Mouse (Mus musculus): ENCODE results near the gene Siah1a. TPM values are rescaled to one million over a fixed set of nuclear protein-coding genes. Genes with fewer than 3 reads are reported as not detected.

Gene Siah1a
- polyA plus RNA-seq, 1 experiment from 2014 or later, result 42.7 TPM

- peak; percentile 22 for DNase-seq (ENCODE audit: low spot score)
- no peaks in the 10 kb centered on the region for H3K36me3 ChIP-seq (ENCODE audit: control insufficient read depth, insufficient read depth, low read length)
- H3K27ac ChIP-seq (replicated peaks; ENCODE audit: low read depth, low read length), result no peak overlapping the region
- no peaks in the 10 kb centered on the region for H3K9me3 ChIP-seq (ENCODE audit: control insufficient read depth, low read length)
- H3K27me3 ChIP-seq (replicated peaks; ENCODE audit: control insufficient read depth, insufficient read depth, low read length), result no peaks in the 10 kb centered on the region
- H3K4me1 ChIP-seq (ENCODE audit: control insufficient read depth, insufficient read depth, low read length), result no peaks in the 10 kb centered on the region
- no peak overlapping the region for H3K4me3 ChIP-seq (ENCODE audit: low read depth, low read length)
- 25% methylated on average over 23 of the region's 23 CpGs for WGBS
- peak overlapping the region; percentile 33; the same call in 1 of the 2 replicates for H3K4me2 ChIP-seq (ENCODE audit: low read depth, low read length)
- 0 out of 2 replicates have a peak, but pooled peaks have one; percentile 26 for ATAC-seq (ENCODE audit: low read depth)
- no peak overlapping the region for H3K9ac ChIP-seq (ENCODE audit: low read depth, low read length)
These were observed 11.4 kb upstream of the Siah1a start for GRCm38 (mm10) chr8:86756948-86757733.

GRCm38 (mm10) chr8:86749842-86750241, 4.1 kb upstream of the Siah1a start:
- Histone ChIP-seq H3K4me2 (ENCODE audit: low read depth, low read length) (no peak overlapping the region), H3K27me3 (replicated peaks; ENCODE audit: control insufficient read depth, insufficient read depth, low read length) (no peaks in the 10 kb centered on the region), H3K27ac (replicated peaks; ENCODE audit: low read depth, low read length) (no peak overlapping the region), H3K4me3 (ENCODE audit: low read depth, low read length) (no peak overlapping the region), H3K4me1 (ENCODE audit: control insufficient read depth, insufficient read depth, low read length) (peaks cover 9% of the 10 kb centered on the region), H3K9ac (ENCODE audit: low read depth, low read length) (no peak overlapping the region), H3K9me3 (ENCODE audit: control insufficient read depth, low read length) (no peaks in the 10 kb centered on the region), H3K36me3 (ENCODE audit: control insufficient read depth, insufficient read depth, low read length) (no peaks in the 10 kb centered on the region)
- WGBS, result 52% methylated on average over 2 of the region's 2 CpGs
- no peak for DNase-seq (ENCODE audit: low spot score)
- no peak for ATAC-seq (ENCODE audit: low read depth)

- Histone ChIP-seq H3K4me3 (ENCODE audit: low read depth, low read length) (peak overlapping the region; percentile 93), H3K27ac (replicated peaks; ENCODE audit: low read depth, low read length) (peak overlapping the region; percentile 97; the same call in 1 of the 2 replicates)
- 1% methylated on average over 11 of the region's 11 CpGs for WGBS
These were observed 777 bp upstream of the Siah1a start for GRCm38 (mm10) chr8:86746511-86746910.

GRCm38 (mm10) chr8:86745935-86746441, 254 bp upstream of the Siah1a start:
- peak; percentile 93 for DNase-seq (ENCODE audit: low spot score)
- peak; percentile 91 for ATAC-seq (ENCODE audit: low read depth)
- WGBS, result 0% methylated on average over 20 of the region's 70 CpGs

More at GRCm38 (mm10) chr8:86746511-86746910, 777 bp upstream of the Siah1a start:
- DNase-seq (ENCODE audit: low spot score) (no peak), ATAC-seq (ENCODE audit: low read depth) (no peak)
- Histone ChIP-seq H3K9ac (ENCODE audit: low read depth, low read length) (peak overlapping the region; percentile 99), H3K4me2 (ENCODE audit: low read depth, low read length) (peak overlapping the region; percentile 75), H3K36me3 (ENCODE audit: control insufficient read depth, insufficient read depth, low read length) (no peaks in the 10 kb centered on the region), H3K27me3 (replicated peaks; ENCODE audit: control insufficient read depth, insufficient read depth, low read length) (no peaks in the 10 kb centered on the region), H3K4me1 (ENCODE audit: control insufficient read depth, insufficient read depth, low read length) (peaks cover 17% of the 10 kb centered on the region), H3K9me3 (ENCODE audit: control insufficient read depth, low read length) (no peaks in the 10 kb centered on the region)

GRCm38 (mm10) chr8:86744313-86745220, 1.2 kb downstream of the Siah1a start:
- Histone ChIP-seq H3K36me3 (ENCODE audit: control insufficient read depth, insufficient read depth, low read length) (no peaks in the 10 kb centered on the region), H3K9me3 (ENCODE audit: control insufficient read depth, low read length) (no peaks in the 10 kb centered on the region), H3K4me2 (ENCODE audit: low read depth, low read length) (peak overlapping the region; percentile 60), H3K4me3 (ENCODE audit: low read depth, low read length) (peak overlapping the region; percentile 93), H3K4me1 (ENCODE audit: control insufficient read depth, insufficient read depth, low read length) (peaks cover 17% of the 10 kb centered on the region), H3K27ac (replicated peaks; ENCODE audit: low read depth, low read length) (peak overlapping the region; percentile 97), H3K9ac (ENCODE audit: low read depth, low read length) (peak overlapping the region; percentile 99), H3K27me3 (replicated peaks; ENCODE audit: control insufficient read depth, insufficient read depth, low read length) (no peaks in the 10 kb centered on the region)
- DNase-seq (ENCODE audit: low spot score) (no peak), ATAC-seq (ENCODE audit: low read depth) (no peak)
- WGBS, result 4% methylated on average over 18 of the region's 18 CpGs

More at GRCm38 (mm10) chr8:86745935-86746441, 254 bp upstream of the Siah1a start:
- Histone ChIP-seq H3K4me1 (ENCODE audit: control insufficient read depth, insufficient read depth, low read length) (peaks cover 17% of the 10 kb centered on the region), H3K9ac (ENCODE audit: low read depth, low read length) (peak overlapping the region; percentile 99), H3K27me3 (replicated peaks; ENCODE audit: control insufficient read depth, insufficient read depth, low read length) (no peaks in the 10 kb centered on the region), H3K27ac (replicated peaks; ENCODE audit: low read depth, low read length) (peak overlapping the region; percentile 97), H3K9me3 (ENCODE audit: control insufficient read depth, low read length) (no peaks in the 10 kb centered on the region), H3K4me3 (ENCODE audit: low read depth, low read length) (peak overlapping the region; percentile 93), H3K4me2 (ENCODE audit: low read depth, low read length) (peak overlapping the region; percentile 75), H3K36me3 (ENCODE audit: control insufficient read depth, insufficient read depth, low read length) (no peaks in the 10 kb centered on the region)

GRCm38 (mm10) chr8:86742605-86743345, 3.0 kb downstream of the Siah1a start:
- Histone ChIP-seq H3K4me1 (ENCODE audit: control insufficient read depth, insufficient read depth, low read length) (peaks cover 17% of the 10 kb centered on the region), H3K27ac (replicated peaks; ENCODE audit: low read depth, low read length) (no peak overlapping the region), H3K4me2 (ENCODE audit: low read depth, low read length) (no peak overlapping the region), H3K4me3 (ENCODE audit: low read depth, low read length) (no peak overlapping the region), H3K27me3 (replicated peaks; ENCODE audit: control insufficient read depth, insufficient read depth, low read length) (no peaks in the 10 kb centered on the region), H3K9ac (ENCODE audit: low read depth, low read length) (no peak overlapping the region), H3K36me3 (ENCODE audit: control insufficient read depth, insufficient read depth, low read length) (no peaks in the 10 kb centered on the region), H3K9me3 (ENCODE audit: control insufficient read depth, low read length) (no peaks in the 10 kb centered on the region)
- ATAC-seq (ENCODE audit: low read depth) (no peak), DNase-seq (ENCODE audit: low spot score) (no peak)
- 83% methylated on average over 7 of the region's 7 CpGs for WGBS

GRCm38 (mm10) chr8:86741627-86742026, 4.1 kb downstream of the Siah1a start:
- no peaks in the 10 kb centered on the region for H3K9me3 ChIP-seq (ENCODE audit: control insufficient read depth, low read length)
- no peaks in the 10 kb centered on the region for H3K27me3 ChIP-seq (replicated peaks; ENCODE audit: control insufficient read depth, insufficient read depth, low read length)
- H3K36me3 ChIP-seq (ENCODE audit: control insufficient read depth, insufficient read depth, low read length), result no peaks in the 10 kb centered on the region
- no peak overlapping the region for H3K4me2 ChIP-seq (ENCODE audit: low read depth, low read length)
- ATAC-seq (ENCODE audit: low read depth) (no peak), DNase-seq (ENCODE audit: low spot score) (no peak)
- H3K4me1 ChIP-seq (ENCODE audit: control insufficient read depth, insufficient read depth, low read length), result peaks cover 9% of the 10 kb centered on the region
- H3K9ac ChIP-seq (ENCODE audit: low read depth, low read length), result no peak overlapping the region
- no peak overlapping the region for H3K27ac ChIP-seq (replicated peaks; ENCODE audit: low read depth, low read length)
- no peak overlapping the region for H3K4me3 ChIP-seq (ENCODE audit: low read depth, low read length)

GRCm38 (mm10) chr8:86740899-86741298, 4.8 kb downstream of the Siah1a start:
- DNase-seq (ENCODE audit: low spot score) (no peak), ATAC-seq (ENCODE audit: low read depth) (no peak)
- H3K9ac ChIP-seq (ENCODE audit: low read depth, low read length), result no peak overlapping the region
- no peaks in the 10 kb centered on the region for H3K27me3 ChIP-seq (replicated peaks; ENCODE audit: control insufficient read depth, insufficient read depth, low read length)
- no peaks in the 10 kb centered on the region for H3K9me3 ChIP-seq (ENCODE audit: control insufficient read depth, low read length)
- no peak overlapping the region for H3K4me2 ChIP-seq (ENCODE audit: low read depth, low read length)
- H3K4me1 ChIP-seq (ENCODE audit: control insufficient read depth, insufficient read depth, low read length), result peaks cover 8% of the 10 kb centered on the region
- no peak overlapping the region for H3K27ac ChIP-seq (replicated peaks; ENCODE audit: low read depth, low read length)
- H3K36me3 ChIP-seq (ENCODE audit: control insufficient read depth, insufficient read depth, low read length), result no peaks in the 10 kb centered on the region
- H3K4me3 ChIP-seq (ENCODE audit: low read depth, low read length), result no peak overlapping the region
